Mouse (Mus musculus) cerebellum, adult 2 months (tissue): ENCODE measurements around the gene Rpl38. TPM values are rescaled to one million over a fixed set of nuclear protein-coding genes. Genes with fewer than 3 reads are reported as not detected.

Source experiments
- DNase-seq, 2 experiments: peaks; one replicate each; pipeline ENCODE4 v3.0.0; 2021
- H3K27ac ChIP-seq: fragments of 200-500 bp; 2 replicates; pipeline ENCODE4 v1.5.1; 2012; ENCODE audit warnings: low read length, control low read depth, inconsistent platforms; ENCODE audit not compliant: insufficient read depth
- H3K27me3 ChIP-seq: fragments of 200-500 bp; 2 replicates; pipeline ENCODE4 v1.6.1; 2012; ENCODE audit warnings: inconsistent platforms, mild to moderate bottlenecking, low read length, moderate library complexity; ENCODE audit not compliant: control insufficient read depth, insufficient read depth
- H3K4me1 ChIP-seq: fragments of 200-500 bp; 2 replicates; pipeline ENCODE4 v1.6.1; 2011; ENCODE audit warnings: low read length; ENCODE audit not compliant: control insufficient read depth, insufficient read depth
- H3K4me3 ChIP-seq: fragments of 200-500 bp; replicated peaks from 2 replicates; pipeline ENCODE3; 2011; ENCODE audit warnings: mild to moderate bottlenecking, low read depth, low read length, control low read depth; ENCODE audit not compliant: insufficient read depth
- CTCF ChIP-seq: fragments of 200-500 bp; IDR thresholded peaks from 2 replicates; pipeline ENCODE4 v1.5.1; 2011; ENCODE audit warnings: low read depth, mild to moderate bottlenecking, control low read depth, low read length, moderate library complexity, borderline replicate concordance; ENCODE audit not compliant: insufficient read depth
- POLR2A ChIP-seq: fragments of 200-500 bp; IDR thresholded peaks from 2 replicates; pipeline ENCODE4 v1.6.1; 2011; ENCODE audit warnings: low read length, control low read depth, borderline replicate concordance; ENCODE audit not compliant: insufficient read depth
- WGBS: fragments of 180-500 bp; shearing (Covaris S2); methylation state at CpG from one replicate; pipeline ENCODE4 v1.1.7; 2018; 5-methylcytosine and 5-hydroxymethylcytosine counted together
- polyA plus RNA-seq: library from polyadenylated mRNA; depleted of rRNA; stranded (reverse); fragments of >200 nt; gene quantifications from 2 replicates; pipeline ENCODE4 v1.2.3, GENCODE M21; 2012; rRNA removed

Gene Rpl38
- polyA plus RNA-seq, 1 experiment = 1,509 TPM

GRCm38 (mm10) chr11:114704071-114704913, 36.0 kb downstream of the Rpl38 start:
- TF ChIP-seq POLR2A (no peak), CTCF (no peak)
- peak overlapping the region; percentile 68; the same call in 1 of the 2 replicates for H3K27ac ChIP-seq
- 28% methylated on average over 22 of the region's 22 CpGs for WGBS
- H3K4me3 ChIP-seq = no peak overlapping the region
- H3K4me1 ChIP-seq = peaks cover 32% of the 10 kb centered on the region
- peak; percentile 58 to 65 for DNase-seq
- H3K27me3 ChIP-seq = no peaks in the 10 kb centered on the region

- 74% methylated on average over 5 of the region's 5 CpGs for WGBS
- H3K4me1 ChIP-seq = peaks cover 32% of the 10 kb centered on the region
- TF ChIP-seq CTCF = no peak
- no peak for TF ChIP-seq POLR2A
- no peak overlapping the region for H3K27ac ChIP-seq
- no peak overlapping the region for H3K4me3 ChIP-seq
- no peaks in the 10 kb centered on the region for H3K27me3 ChIP-seq
- no peak for DNase-seq
Observed at GRCm38 (mm10) chr11:114706358-114706757, 38.0 kb downstream of the Rpl38 start.

- H3K4me1 ChIP-seq = no peaks in the 10 kb centered on the region
- H3K27ac ChIP-seq = no peak overlapping the region
- H3K4me3 ChIP-seq = no peak overlapping the region
- no peak for DNase-seq
- TF ChIP-seq POLR2A (no peak), CTCF (no peak)
- 86% methylated on average over 3 of the region's 3 CpGs for WGBS
- no peaks in the 10 kb centered on the region for H3K27me3 ChIP-seq
Observed at GRCm38 (mm10) chr11:114711393-114711792, 43.1 kb downstream of the Rpl38 start.

GRCm38 (mm10) chr11:114711861-114712260, 43.5 kb downstream of the Rpl38 start:
- no peak for DNase-seq
- Histone ChIP-seq H3K27me3 (no peaks in the 10 kb centered on the region), H3K4me3 (no peak overlapping the region), H3K27ac (no peak overlapping the region), H3K4me1 (no peaks in the 10 kb centered on the region)
- TF ChIP-seq CTCF = no peak
- TF ChIP-seq POLR2A = no peak
- WGBS = 75% methylated on average over 12 of the region's 12 CpGs

GRCm38 (mm10) chr11:114714526-114714925, 46.2 kb downstream of the Rpl38 start:
- no peaks in the 10 kb centered on the region for H3K27me3 ChIP-seq
- H3K4me1 ChIP-seq = no peaks in the 10 kb centered on the region
- TF ChIP-seq CTCF = no peak
- no peak for TF ChIP-seq POLR2A
- H3K4me3 ChIP-seq = no peak overlapping the region
- 45% methylated on average over 6 of the region's 6 CpGs for WGBS
- DNase-seq = no peak
- H3K27ac ChIP-seq = no peak overlapping the region

- TF ChIP-seq POLR2A (no peak), CTCF (no peak)
- no peak for DNase-seq
- Histone ChIP-seq H3K27ac (no peak overlapping the region), H3K27me3 (no peaks in the 10 kb centered on the region), H3K4me1 (no peaks in the 10 kb centered on the region), H3K4me3 (no peak overlapping the region)
- 62% methylated on average over 7 of the region's 7 CpGs for WGBS
Observed at GRCm38 (mm10) chr11:114715531-114715930, 47.2 kb downstream of the Rpl38 start.

- Histone ChIP-seq H3K4me1 (peaks cover 10% of the 10 kb centered on the region; the same call in 1 of the 2 replicates), H3K27me3 (no peaks in the 10 kb centered on the region), H3K27ac (no peak overlapping the region), H3K4me3 (no peak overlapping the region)
- no peak for DNase-seq
- 87% methylated on average over 10 of the region's 10 CpGs for whole genome bisulfite sequencing
- TF ChIP-seq POLR2A = no peak
- TF ChIP-seq CTCF = no peak
Observed at GRCm38 (mm10) chr11:114720535-114720934, 52.2 kb downstream of the Rpl38 start.

Other genes with a start within 250 kb of the Rpl38 start
- gene Ttyh2, start 6.9 kb downstream of the Rpl38 start, polyA plus RNA-seq = 81.2 and 92.5 TPM in 2 replicates
- gene Dnaic2, start 58.9 kb downstream of the Rpl38 start, polyA plus RNA-seq = 3.9 and 5.0 TPM in 2 replicates
- gene Kif19a, start 96.9 kb downstream of the Rpl38 start, polyA plus RNA-seq = 4.9 and 5.1 TPM in 2 replicates
- gene Btbd17, start 127.4 kb downstream of the Rpl38 start, polyA plus RNA-seq = 78.3 and 81.3 TPM in 2 replicates
- gene Gpr142, start 130.4 kb downstream of the Rpl38 start, polyA plus RNA-seq = 0.29 and 0.64 TPM in 2 replicates
- gene Gprc5c, start 182.6 kb downstream of the Rpl38 start, polyA plus RNA-seq = 62.9 and 71.8 TPM in 2 replicates
- gene Cd300a, start 221.5 kb downstream of the Rpl38 start, polyA plus RNA-seq = 5.2 and 6.5 TPM in 2 replicates